Mouse (Mus musculus) thymus, postnatal 25 days (tissue): ENCODE data around the gene Slc7a11.

Source experiments
- DNase-seq: peaks from one replicate; pipeline ENCODE4 v3.0.0; 2022

The Slc7a11 gene

GRCm38 (mm10) chr3:50302648-50303047 lies 140.8 kb downstream of the Slc7a11 start:
- peak; percentile 43 for DNase-seq

- DNase-seq: peak; percentile 72
Observed at GRCm38 (mm10) chr3:50300952-50301303, 142.5 kb downstream of the Slc7a11 start.

- peak; percentile 36 for DNase-seq
Observed at GRCm38 (mm10) chr3:50300002-50300951, 143.1 kb downstream of the Slc7a11 start.

- no peak for DNase-seq
Observed at GRCm38 (mm10) chr3:50298366-50298991, 144.9 kb downstream of the Slc7a11 start.

GRCm38 (mm10) chr3:50296956-50297355 lies 146.5 kb downstream of the Slc7a11 start:
- no peak for DNase-seq

GRCm38 (mm10) chr3:50275023-50275422 lies 168.4 kb downstream of the Slc7a11 start:
- DNase-seq: no peak

GRCm38 (mm10) chr3:50272222-50272621 lies 171.2 kb downstream of the Slc7a11 start:
- DNase-seq: no peak

- DNase-seq: no peak
Observed at GRCm38 (mm10) chr3:50269680-50270079, 173.7 kb downstream of the Slc7a11 start.

- no peak for DNase-seq
Observed at GRCm38 (mm10) chr3:50262547-50263087, 180.8 kb downstream of the Slc7a11 start.

- no peak for DNase-seq
Observed at GRCm38 (mm10) chr3:50262066-50262465, 181.3 kb downstream of the Slc7a11 start.

- no peak for DNase-seq
Observed at GRCm38 (mm10) chr3:50260667-50261066, 182.7 kb downstream of the Slc7a11 start.

GRCm38 (mm10) chr3:50258852-50259251 lies 184.6 kb downstream of the Slc7a11 start:
- no peak for DNase-seq

GRCm38 (mm10) chr3:50249598-50250300 lies 193.7 kb downstream of the Slc7a11 start:
- no peak for DNase-seq

GRCm38 (mm10) chr3:50235990-50236389 lies 207.4 kb downstream of the Slc7a11 start:
- no peak for DNase-seq

GRCm38 (mm10) chr3:50233144-50233543 lies 210.3 kb downstream of the Slc7a11 start:
- no peak for DNase-seq

GRCm38 (mm10) chr3:50224390-50225114 lies 218.9 kb downstream of the Slc7a11 start:
- DNase-seq: no peak

- no peak for DNase-seq
Observed at GRCm38 (mm10) chr3:50220454-50220853, 223.0 kb downstream of the Slc7a11 start.

GRCm38 (mm10) chr3:50186369-50186768 lies 257.0 kb downstream of the Slc7a11 start:
- DNase-seq: no peak

GRCm38 (mm10) chr3:50185879-50186278 lies 257.5 kb downstream of the Slc7a11 start:
- no peak for DNase-seq

- DNase-seq: no peak
Observed at GRCm38 (mm10) chr3:50160756-50161155, 282.7 kb downstream of the Slc7a11 start.

- DNase-seq: no peak
Observed at GRCm38 (mm10) chr3:50144144-50144543, 299.3 kb downstream of the Slc7a11 start.

GRCm38 (mm10) chr3:50138319-50138718 lies 305.1 kb downstream of the Slc7a11 start:
- no peak for DNase-seq

- no peak for DNase-seq
Observed at GRCm38 (mm10) chr3:50132204-50132603, 311.2 kb downstream of the Slc7a11 start.
